Mouse (Mus musculus) kidney, postnatal 0 days (tissue): ENCODE measurements around the gene Arhgap24. TPM values are rescaled to one million over a fixed set of nuclear protein-coding genes. Genes with fewer than 3 reads are reported as not detected.

Experiments used
- ATAC-seq: fragments of 200-750 bp; cut with Nextera tagmentation; replicated peaks from 2 replicates; pipeline ENCODE4 v1.8.0; 2017; ENCODE audit warnings: low read depth, moderate number of reproducible peaks, moderate TSS enrichment, moderate library complexity; ENCODE audit not compliant: low FRiP score
- DNase-seq: peaks from one replicate; pipeline ENCODE4 v3.0.0-alpha.2; 2016; ENCODE audit warnings: low spot score
- H3K27ac ChIP-seq: fragments of 300-500 bp; sonication (generic); 2 replicates; pipeline ENCODE4 v1.5.1; 2014; ENCODE audit warnings: mild to moderate bottlenecking
- H3K27me3 ChIP-seq: fragments of 300-500 bp; sonication (generic); 2 replicates; pipeline ENCODE4 v1.6.1; 2014; ENCODE audit warnings: low read length, mixed read lengths; ENCODE audit not compliant: insufficient read depth
- H3K36me3 ChIP-seq: fragments of 300-500 bp; sonication (generic); 2 replicates; pipeline ENCODE4 v1.6.1; 2014; ENCODE audit warnings: low read length, mixed read lengths; ENCODE audit not compliant: insufficient read depth
- H3K4me1 ChIP-seq: fragments of 300-500 bp; sonication (generic); replicated peaks from 2 replicates; pipeline ENCODE4 v1.6.1; 2014; ENCODE audit warnings: antibody characterized with exemption, low read length, mixed read lengths; ENCODE audit not compliant: insufficient read depth
- H3K4me2 ChIP-seq: fragments of 300-500 bp; sonication (generic); 2 replicates; pipeline ENCODE4 v1.6.1; 2014; ENCODE audit warnings: mild to moderate bottlenecking, low read length, moderate library complexity, mixed read lengths
- H3K4me3 ChIP-seq: fragments of 300-500 bp; sonication (generic); replicated peaks from 2 replicates; pipeline ENCODE4 v1.5.1; 2014; ENCODE audit warnings: low read depth, low read length
- H3K9ac ChIP-seq: fragments of 300-500 bp; sonication (generic); 2 replicates; pipeline ENCODE4 v1.6.1; 2014; ENCODE audit warnings: low read depth, low read length
- H3K9me3 ChIP-seq: fragments of 300-500 bp; sonication (generic); replicated peaks from 2 replicates; pipeline ENCODE4 v1.6.1; 2016; ENCODE audit warnings: low read length, inconsistent platforms, mixed read lengths
- CTCF ChIP-seq: IDR thresholded peaks from 2 replicates; pipeline ENCODE4 v1.5.1; 2016; ENCODE audit warnings: antibody characterized with exemption, low read depth, mild to moderate bottlenecking, moderate library complexity
- WGBS: fragments of 180-500 bp; shearing (Covaris S2); extraction: QIAGEN DNeasy Blood & Tissue Kit; methylation state at CpG from one replicate; pipeline ENCODE4 v1.1.7; 2014; 5-methylcytosine and 5-hydroxymethylcytosine counted together
- polyA plus RNA-seq: library from polyadenylated mRNA; unstranded; fragments of >200 nt; fragmentation: Nextera tagmentation; extraction: Ambion mirVana; gene quantifications from 2 replicates; pipeline ENCODE4 v1.2.1, GENCODE M21; 2015

Gene Arhgap24
- polyA plus RNA-seq, 1 experiment from 2014 or later = 99.9 TPM

DNA sequence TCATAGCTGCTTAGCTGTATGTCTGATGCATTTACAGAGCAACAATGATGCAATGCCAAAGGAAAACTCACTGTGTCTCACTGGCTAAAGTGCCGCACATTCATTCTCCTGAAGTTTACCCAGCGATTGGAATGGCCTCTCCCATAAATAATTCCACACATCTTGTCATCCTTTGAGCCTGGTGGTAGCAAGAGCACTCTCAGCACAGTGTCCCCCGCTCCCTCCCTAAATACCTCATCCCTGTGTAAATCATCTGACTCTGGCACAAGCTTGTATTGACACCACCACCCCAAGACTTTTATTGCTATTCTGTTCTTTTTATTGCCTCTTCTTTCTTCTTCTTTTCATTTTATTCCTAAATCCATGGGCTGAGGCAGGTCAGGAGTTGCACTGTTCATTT is 332.1 kb downstream of the Arhgap24 start:
- Histone ChIP-seq H3K9ac (no peak overlapping the region), H3K4me3 (no peak overlapping the region), H3K27me3 (no peaks in the 10 kb centered on the region), H3K36me3 (no peaks in the 10 kb centered on the region), H3K9me3 (no peaks in the 10 kb centered on the region), H3K4me2 (no peak overlapping the region), H3K27ac (peak overlapping the region; percentile 2; the same call in 1 of the 2 replicates), H3K4me1 (peaks cover 9% of the 10 kb centered on the region)
- ATAC-seq = no peak
- TF ChIP-seq CTCF = no peak
- no peak for DNase-seq
- WGBS = 35% methylated on average over 3 of the region's 3 CpGs

DNA sequence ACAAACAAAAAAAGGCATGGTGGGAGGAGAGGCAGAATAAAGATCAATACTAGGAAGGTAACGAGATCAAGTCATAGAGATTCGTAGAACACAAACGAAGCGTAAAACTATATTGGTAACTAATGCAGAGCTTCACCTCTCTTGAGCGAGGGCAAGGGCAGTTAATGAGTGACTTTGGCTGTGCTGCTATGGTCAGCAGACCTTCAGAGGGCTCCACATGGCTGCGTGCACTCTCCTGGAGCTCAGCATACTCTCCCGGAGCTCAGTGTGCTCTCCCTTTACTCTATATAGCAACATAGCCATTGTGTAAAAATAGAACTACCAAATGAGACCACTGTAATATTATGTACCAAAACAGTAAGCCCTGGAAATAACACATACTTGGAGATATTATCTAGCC is 336.4 kb downstream of the Arhgap24 start:
- Histone ChIP-seq H3K4me3 (no peak overlapping the region), H3K4me2 (no peak overlapping the region), H3K9ac (no peak overlapping the region), H3K27me3 (no peaks in the 10 kb centered on the region), H3K27ac (peak overlapping the region; percentile 38; the same call in 1 of the 2 replicates), H3K36me3 (no peaks in the 10 kb centered on the region), H3K9me3 (no peaks in the 10 kb centered on the region), H3K4me1 (peaks cover 16% of the 10 kb centered on the region)
- ATAC-seq = peak; percentile 95
- 48% methylated on average over 7 of the region's 7 CpGs for WGBS
- TF ChIP-seq CTCF = no peak
- DNase-seq = peak; percentile 55

DNA sequence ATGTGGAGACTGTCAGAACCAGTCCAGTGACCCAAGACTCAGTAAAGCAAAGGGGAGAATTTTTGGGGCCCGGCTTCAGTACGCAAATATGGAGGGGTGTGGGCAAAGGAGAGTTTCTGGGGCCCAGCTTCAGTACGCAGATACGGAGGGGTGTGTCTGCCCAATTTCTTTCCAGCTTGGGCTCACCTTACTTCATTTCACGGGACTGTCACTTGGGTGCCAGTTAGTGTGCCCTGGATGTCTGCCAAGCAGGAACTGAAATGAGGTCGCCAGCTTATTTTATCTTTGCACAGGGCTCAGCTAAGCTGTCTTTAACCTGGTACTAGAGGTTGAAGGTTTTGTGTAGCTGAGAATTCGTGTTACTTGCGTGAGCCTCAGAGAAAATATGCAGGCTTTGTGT is 344.3 kb downstream of the Arhgap24 start:
- 61% methylated on average over 8 of the region's 8 CpGs for WGBS
- H3K9me3 ChIP-seq = no peaks in the 10 kb centered on the region
- H3K4me1 ChIP-seq = peaks cover 6% of the 10 kb centered on the region
- TF ChIP-seq CTCF = no peak
- no peaks in the 10 kb centered on the region for H3K36me3 ChIP-seq
- peak; percentile 19 for DNase-seq
- no peak overlapping the region for H3K4me3 ChIP-seq
- no peaks in the 10 kb centered on the region for H3K27me3 ChIP-seq
- H3K4me2 ChIP-seq = no peak overlapping the region
- ATAC-seq = 0 out of 2 replicates have a peak, but pooled peaks have one; percentile 10
- H3K27ac ChIP-seq = peak overlapping the region; percentile 73; the same call in 1 of the 2 replicates
- no peak overlapping the region for H3K9ac ChIP-seq

DNA sequence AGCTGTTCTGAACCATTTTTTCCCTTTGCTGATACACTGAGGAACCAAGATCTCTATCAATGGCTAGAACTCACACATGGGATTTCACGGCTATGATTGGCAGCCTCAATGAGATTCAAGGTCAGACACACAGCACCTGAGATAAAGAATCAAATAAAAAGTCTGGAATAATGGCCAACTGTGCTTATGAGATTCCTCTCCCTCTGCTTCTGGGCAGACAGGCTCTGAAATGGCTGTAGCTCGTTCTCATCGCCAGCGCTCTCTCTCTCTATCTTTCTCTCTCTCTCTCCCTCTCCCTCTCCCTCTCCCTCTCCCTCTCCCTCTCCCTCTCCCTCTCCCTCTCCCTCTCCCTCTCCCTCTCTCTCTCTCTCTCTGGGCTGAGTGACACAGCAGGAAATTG is 357.9 kb downstream of the Arhgap24 start:
- no peak for TF ChIP-seq CTCF

DNA sequence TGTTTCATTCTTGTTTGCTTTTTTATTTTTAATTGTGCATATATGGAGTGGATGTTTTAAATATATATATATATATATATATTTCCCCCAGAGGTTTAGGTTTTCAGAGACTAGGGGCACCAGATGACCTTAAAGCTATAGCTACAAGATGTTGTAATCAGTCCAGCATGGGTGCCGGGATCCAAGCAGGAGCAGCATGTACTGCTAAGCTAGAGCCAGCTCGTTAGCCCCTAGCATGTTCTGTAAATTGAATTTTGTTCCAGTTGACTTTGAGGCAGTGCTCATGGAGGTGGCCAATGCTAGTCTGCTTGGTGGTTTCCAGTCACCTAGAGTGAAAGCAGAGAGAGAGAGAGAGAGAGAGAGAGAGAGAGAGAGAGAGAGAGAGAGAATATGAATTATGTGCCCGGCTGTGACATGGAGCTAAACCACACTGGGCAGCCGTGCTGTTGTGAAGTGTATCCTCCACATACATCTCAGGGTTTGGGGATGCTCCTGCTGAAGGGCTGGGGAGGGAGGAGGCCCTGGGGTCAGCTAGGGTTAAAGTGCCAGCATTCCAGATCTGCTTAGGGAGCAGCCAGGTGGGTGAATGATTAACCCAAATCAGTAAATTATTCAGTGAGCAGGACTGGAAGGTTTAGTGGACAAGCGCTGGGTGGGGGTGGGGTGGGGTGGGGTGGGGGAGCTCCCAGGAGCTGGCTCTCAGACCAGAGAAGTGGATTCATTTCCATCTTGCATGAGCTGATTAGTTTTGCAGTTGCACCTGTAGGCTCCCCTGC is 362.9 kb downstream of the Arhgap24 start:
- WGBS = 29% methylated on average over 5 of the region's 5 CpGs

More for the DNA sequence above, 357.9 kb downstream of the Arhgap24 start:
- no peaks in the 10 kb centered on the region for H3K27me3 ChIP-seq
- no peaks in the 10 kb centered on the region for H3K9me3 ChIP-seq
- H3K4me3 ChIP-seq = no peak overlapping the region
- no peak for DNase-seq
- ATAC-seq = no peak
- 65% methylated on average over 4 of the region's 4 CpGs for WGBS
- H3K4me2 ChIP-seq = no peak overlapping the region
- no peaks in the 10 kb centered on the region for H3K36me3 ChIP-seq
- H3K9ac ChIP-seq = no peak overlapping the region
- H3K4me1 ChIP-seq = 0 out of 2 replicates have a peak, but pooled peaks cover 5% of the 10 kb centered on the region
- H3K27ac ChIP-seq = no peak overlapping the region

GRCm38 (mm10) chr5:102844731-102845598 is 363.8 kb downstream of the Arhgap24 start:
- Histone ChIP-seq H3K4me1 (0 out of 2 replicates have a peak, but pooled peaks cover 5% of the 10 kb centered on the region), H3K36me3 (no peaks in the 10 kb centered on the region), H3K4me3 (peak overlapping the region; percentile 49), H3K4me2 (peak overlapping the region; percentile 75), H3K9me3 (no peaks in the 10 kb centered on the region), H3K27me3 (no peaks in the 10 kb centered on the region), H3K27ac (peak overlapping the region; percentile 94), H3K9ac (peak overlapping the region; percentile 42)
- 3% methylated on average over 21 of the region's 21 CpGs for WGBS
- ATAC-seq = peak; percentile 90
- peak; percentile 29; the same call in 1 of the 2 replicates for TF ChIP-seq CTCF
- DNase-seq = peak; percentile 88

More for the DNA sequence above, 362.9 kb downstream of the Arhgap24 start:
- 0 out of 2 replicates have a peak, but pooled peaks cover 5% of the 10 kb centered on the region for H3K4me1 ChIP-seq
- no peak for TF ChIP-seq CTCF
- H3K4me3 ChIP-seq = no peak overlapping the region
- H3K27ac ChIP-seq = peak overlapping the region; percentile 94
- ATAC-seq (peak; percentile 76), DNase-seq (peak; percentile 48)
- peak overlapping the region; percentile 75 for H3K4me2 ChIP-seq
- no peaks in the 10 kb centered on the region for H3K36me3 ChIP-seq
- no peaks in the 10 kb centered on the region for H3K9me3 ChIP-seq
- no peak overlapping the region for H3K9ac ChIP-seq
- no peaks in the 10 kb centered on the region for H3K27me3 ChIP-seq
